Mouse (Mus musculus) adipocyte (in vitro differentiated cells): ENCODE results near the gene Il1f6.
"Not testable (repeated sequence)": the region's sequence is repeated elsewhere in the genome, so short reads cannot be mapped to it uniquely, and the experiment has no call there.

ENCODE experiments used
- DNase-seq: peaks from one replicate; pipeline ENCODE4 v3.0.0-alpha.2; 2016; ENCODE audit warnings: low spot score

Il1f6 gene

GRCm38 (mm10) chr2:24215118-24215517 is at the start of gene Il1f6:
Gene Il1f6 (plus strand): TSS chr2:24215418.
- no peak for DNase-seq

DNA sequence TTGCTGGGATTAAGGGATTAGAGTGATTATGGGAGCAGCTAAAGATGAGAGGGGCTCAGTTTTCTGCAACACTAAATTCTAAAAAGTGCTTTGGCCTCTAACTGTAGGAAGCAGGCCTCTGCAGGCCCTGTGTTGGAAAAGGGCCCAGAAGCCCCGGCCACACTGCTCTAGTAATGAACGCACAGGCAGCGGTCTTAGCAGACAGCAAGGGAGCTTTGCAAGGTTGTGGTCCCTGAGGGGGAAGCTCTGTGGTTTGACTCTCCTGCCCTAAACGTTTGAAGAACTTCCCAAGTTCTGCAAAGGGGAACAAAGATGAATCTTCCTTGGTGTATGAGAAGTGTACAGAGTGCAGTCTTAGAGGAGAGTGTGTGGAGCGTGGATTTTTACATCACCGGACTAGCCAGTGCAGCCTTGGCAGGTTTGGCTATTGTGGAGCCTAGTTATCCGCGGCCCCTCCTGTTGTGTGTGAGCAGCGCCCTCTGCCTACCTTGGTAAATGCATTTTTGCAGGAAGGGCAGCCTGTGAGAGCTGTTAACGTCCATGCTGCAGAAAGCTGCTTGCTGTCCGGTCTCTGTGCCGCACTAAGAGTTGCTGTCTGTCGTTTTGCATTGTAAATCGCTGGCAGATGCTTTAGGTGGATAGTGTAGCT is 33.4 kb upstream of the Il1f6 start:
- DNase-seq, result not testable (repeated sequence)

DNA sequence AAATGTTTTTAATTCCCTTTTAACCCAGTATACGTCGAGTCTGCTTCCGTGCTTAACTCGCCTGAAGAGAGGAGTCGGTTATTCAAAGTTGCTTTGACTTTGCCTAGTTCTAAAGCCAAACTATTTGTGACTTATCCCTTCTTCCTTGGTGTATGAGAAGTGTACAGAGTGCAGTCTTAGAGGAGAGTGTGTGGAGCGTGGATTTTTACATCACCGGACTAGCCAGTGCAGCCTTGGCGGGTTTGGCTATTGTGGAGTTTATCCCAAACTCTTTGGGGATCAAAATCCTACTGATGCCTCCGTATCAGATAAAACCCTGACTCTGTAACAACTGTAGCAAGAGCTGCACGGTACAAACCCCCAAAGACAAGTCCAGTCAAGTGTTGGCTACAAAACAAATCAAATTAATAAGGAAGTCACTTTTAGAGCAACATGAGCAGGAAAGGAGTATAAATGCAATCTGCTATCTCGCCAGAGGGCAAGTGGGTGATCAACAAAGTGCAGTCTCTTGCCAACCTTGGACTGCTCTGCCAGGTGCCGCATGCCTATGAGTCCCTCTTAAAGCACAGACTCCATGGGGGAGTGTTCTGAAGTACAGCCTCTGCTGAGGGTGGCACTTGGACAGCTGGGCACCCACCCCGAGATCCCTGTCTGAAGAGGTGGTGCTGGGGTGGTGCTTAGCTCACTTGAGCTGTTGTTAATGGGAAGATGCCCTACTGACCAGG is 32.6 kb upstream of the Il1f6 start:
- not testable (repeated sequence) for DNase-seq

DNA sequence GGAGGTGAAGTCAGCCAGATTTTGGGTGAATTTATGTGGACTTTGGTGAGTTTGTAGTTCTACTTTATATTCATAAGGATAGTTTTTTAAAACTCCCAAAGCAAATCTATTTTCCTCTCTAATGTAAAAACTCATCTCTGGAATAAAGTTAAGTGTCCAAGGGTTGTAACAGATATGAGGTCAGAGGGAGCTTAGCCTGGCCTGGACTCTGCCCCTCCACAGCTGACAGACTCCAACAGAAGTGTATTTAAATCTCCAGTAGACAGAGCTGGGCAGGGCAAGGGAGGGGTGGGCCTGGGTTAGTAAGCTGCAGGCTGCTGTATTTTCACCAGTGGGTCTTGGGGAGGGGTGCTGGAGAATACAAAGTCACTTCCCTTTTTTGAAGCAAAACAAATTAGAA is 31.1 kb upstream of the Il1f6 start:
- DNase-seq, result not testable (repeated sequence)

DNA sequence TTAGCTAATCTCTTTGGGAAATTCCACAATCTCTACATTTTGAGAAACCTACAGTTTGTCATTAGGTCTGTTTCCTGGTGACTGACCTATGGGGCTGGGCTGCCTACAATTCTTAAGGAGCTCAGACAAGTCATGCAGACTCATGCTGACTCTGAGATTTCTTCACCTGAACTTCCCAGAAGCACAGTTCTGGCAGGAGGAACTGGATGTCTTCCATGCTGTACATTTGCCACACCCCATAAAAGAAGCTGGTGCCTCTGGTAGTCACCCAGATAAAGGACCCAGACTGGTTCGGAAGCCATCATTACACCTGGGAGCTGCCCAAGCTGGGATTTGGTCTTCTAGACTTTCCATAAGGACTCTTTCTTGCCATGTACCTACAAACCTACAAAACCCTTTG is 29.0 kb upstream of the Il1f6 start, which contains the start of gene Il1f9:
Il1f9 (plus strand) TSS at position 301 of the 400 bp plus-strand sequence.
- DNase-seq, result no peak

DNA sequence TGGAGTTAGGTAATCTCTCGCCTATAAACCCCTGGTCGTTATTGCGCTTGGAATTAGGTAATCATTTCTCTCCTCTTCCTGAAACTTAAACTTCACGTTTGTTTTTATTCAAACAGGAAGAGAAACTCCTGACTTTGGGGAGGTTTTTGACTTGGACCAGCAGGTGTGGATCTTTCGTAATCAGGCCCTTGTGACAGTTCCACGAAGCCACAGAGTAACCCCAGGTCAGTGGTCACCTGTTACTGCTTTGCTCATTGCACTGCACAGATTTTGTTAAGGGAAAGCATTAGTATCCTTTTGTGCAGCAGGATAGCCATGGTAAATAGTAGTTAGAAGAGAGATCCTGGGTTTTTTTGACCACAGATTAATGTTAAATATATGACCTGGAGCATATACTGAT is 27.6 kb upstream of the Il1f6 start:
- no peak for DNase-seq

GRCm38 (mm10) chr2:24188189-24188588 is 27.0 kb upstream of the Il1f6 start:
- DNase-seq, result no peak

DNA sequence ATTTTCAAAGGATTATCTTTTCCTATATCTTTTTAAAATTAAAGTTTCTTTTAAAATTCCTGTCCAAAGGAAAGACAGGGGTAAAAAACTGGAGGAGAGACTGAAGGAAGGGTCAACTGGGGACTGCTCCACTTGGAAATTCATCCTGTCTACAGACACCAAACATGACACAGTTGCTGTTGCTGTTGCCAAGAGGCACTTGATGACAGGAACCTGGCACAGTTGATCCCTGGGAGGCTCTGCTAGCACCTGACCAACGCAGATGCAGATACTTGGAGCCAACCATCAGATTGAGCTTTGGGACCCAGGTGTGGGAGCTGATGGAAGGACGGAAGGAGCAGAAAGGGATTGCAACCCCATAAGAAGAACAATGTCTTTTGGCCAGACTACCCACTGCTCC is 12.0 kb downstream of the Il1f6 start:
- no peak for DNase-seq

- no peak for DNase-seq
These were observed 52.3 kb downstream of the Il1f6 start for GRCm38 (mm10) chr2:24267503-24267902.

- no peak for DNase-seq
These were observed 58.4 kb downstream of the Il1f6 start for GRCm38 (mm10) chr2:24273619-24274018.

DNA sequence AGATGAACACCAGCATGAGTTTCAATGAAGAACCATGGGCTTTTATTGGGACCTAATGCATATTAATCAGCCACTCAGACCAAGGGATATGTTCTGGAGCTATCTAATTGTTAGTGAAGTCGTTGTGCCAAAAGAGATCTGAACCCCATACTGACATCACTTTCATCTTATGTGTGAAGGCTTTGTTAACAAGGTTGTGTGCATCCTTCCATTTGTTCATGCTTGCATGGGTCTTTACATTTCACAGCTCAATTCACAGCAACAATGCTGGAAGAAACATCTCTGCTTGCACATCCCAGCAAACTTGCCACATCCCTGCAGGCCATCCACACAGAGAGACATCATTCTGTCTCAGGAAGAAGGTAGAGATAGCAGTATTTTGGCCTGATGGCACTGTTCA is 59.9 kb downstream of the Il1f6 start:
- DNase-seq, result no peak
